Mouse (Mus musculus) erythroblast, embryonic 14.5 days (primary cell): Measurements from ENCODE around the gene Tenm2. TPM values are rescaled to one million over a fixed set of nuclear protein-coding genes. Genes with fewer than 3 reads are reported as not detected.

Experiments used
- H3K27me3 ChIP-seq: 2 replicates; pipeline ENCODE4 v1.6.1; 2012; ENCODE audit warnings: inconsistent platforms; ENCODE audit not compliant: control insufficient read depth
- H3K36me3 ChIP-seq: 2 replicates; pipeline ENCODE4 v1.6.1; 2012; ENCODE audit warnings: mild to moderate bottlenecking, inconsistent platforms; ENCODE audit not compliant: control insufficient read depth
- H3K4me1 ChIP-seq: 2 replicates; pipeline ENCODE4 v1.6.1; 2012; ENCODE audit warnings: inconsistent platforms; ENCODE audit not compliant: control insufficient read depth
- H3K4me3 ChIP-seq: replicated peaks from 2 replicates; pipeline ENCODE3; 2012; ENCODE audit warnings: moderate library complexity, mild to moderate bottlenecking, inconsistent platforms
- H3K9me3 ChIP-seq: 2 replicates; pipeline ENCODE4 v1.6.1; 2012; ENCODE audit warnings: low read length, inconsistent platforms, mixed read lengths; ENCODE audit not compliant: control insufficient read depth
- GATA1 ChIP-seq: IDR thresholded peaks from 2 replicates; pipeline ENCODE4 v1.6.1; 2012; ENCODE audit warnings: low read length, inconsistent platforms, mixed read lengths
- TAL1 ChIP-seq: IDR thresholded peaks from 3 replicates; pipeline ENCODE4 v1.6.1; 2012; ENCODE audit warnings: low read length, inconsistent platforms, mixed read lengths
- polyA plus RNA-seq: library from polyadenylated mRNA; stranded (reverse); fragments of >175 nt; gene quantifications from 2 replicates; pipeline ENCODE4 v1.2.3, GENCODE M21; 2012

Gene Tenm2
- polyA plus RNA-seq, 1 experiment: under 0.01 TPM

DNA sequence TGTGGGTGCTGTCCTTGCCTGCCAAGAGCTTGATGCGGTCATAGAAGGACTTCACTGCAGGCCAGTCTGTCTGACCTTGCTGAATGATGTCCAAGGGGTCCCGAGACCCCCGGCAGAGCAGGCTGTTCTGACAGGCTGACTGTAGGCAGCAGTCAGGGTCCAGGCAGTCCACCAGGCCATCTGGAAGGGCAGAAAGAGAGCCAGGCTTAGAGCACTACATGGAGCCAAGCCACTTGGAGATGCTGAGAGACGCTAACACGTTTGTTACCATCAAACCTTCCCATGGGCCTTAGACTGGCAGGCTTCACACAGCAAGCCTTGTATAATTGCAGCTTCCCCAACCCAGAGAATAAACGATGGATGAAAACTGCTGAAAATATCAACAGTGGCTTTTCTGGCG, 1157.4 kb downstream of the Tenm2 start:
- Histone ChIP-seq H3K36me3 (no peaks in the 10 kb centered on the region), H3K27me3 (no peaks in the 10 kb centered on the region), H3K4me3 (no peak overlapping the region), H3K9me3 (no peaks in the 10 kb centered on the region), H3K4me1 (no peaks in the 10 kb centered on the region)
- TF ChIP-seq TAL1 (no peak), GATA1 (no peak)

GRCm38 (mm10) chr11:36074015-36074567, 1161.7 kb downstream of the Tenm2 start:
- Histone ChIP-seq H3K4me3 (no peak overlapping the region), H3K4me1 (no peaks in the 10 kb centered on the region), H3K36me3 (no peaks in the 10 kb centered on the region), H3K9me3 (no peaks in the 10 kb centered on the region), H3K27me3 (no peaks in the 10 kb centered on the region)
- TF ChIP-seq GATA1: no peak
- no peak for TF ChIP-seq TAL1

- H3K4me1 ChIP-seq: no peaks in the 10 kb centered on the region
- no peaks in the 10 kb centered on the region for H3K9me3 ChIP-seq
- TF ChIP-seq TAL1 (no peak), GATA1 (no peak)
- H3K4me3 ChIP-seq: no peak overlapping the region
- H3K36me3 ChIP-seq: no peaks in the 10 kb centered on the region
- no peaks in the 10 kb centered on the region for H3K27me3 ChIP-seq
These were observed 1162.5 kb downstream of the Tenm2 start for GRCm38 (mm10) chr11:36073074-36073818.

DNA sequence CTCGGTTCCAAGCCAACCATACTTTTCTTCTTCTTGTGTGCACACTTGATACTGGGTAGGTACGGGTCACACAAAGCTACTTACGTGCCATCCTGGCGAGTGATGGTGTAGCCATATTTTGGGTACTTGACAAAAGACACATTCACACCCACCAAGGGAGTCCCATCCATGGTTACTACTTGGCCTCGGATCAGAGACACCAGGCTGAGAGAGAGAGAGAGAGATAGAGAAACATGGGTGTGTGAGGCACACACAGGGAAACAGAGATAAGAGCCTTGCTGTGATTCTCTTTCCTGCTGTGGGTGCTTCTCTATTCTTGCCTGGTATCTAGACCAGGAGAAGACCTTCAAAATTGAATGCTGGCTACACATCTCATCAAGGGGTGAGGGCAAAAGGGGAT, 1163.1 kb downstream of the Tenm2 start:
- no peaks in the 10 kb centered on the region for H3K36me3 ChIP-seq
- TF ChIP-seq TAL1 (no peak), GATA1 (no peak)
- no peak overlapping the region for H3K4me3 ChIP-seq
- no peaks in the 10 kb centered on the region for H3K27me3 ChIP-seq
- no peaks in the 10 kb centered on the region for H3K9me3 ChIP-seq
- no peaks in the 10 kb centered on the region for H3K4me1 ChIP-seq

- Histone ChIP-seq H3K9me3 (no peaks in the 10 kb centered on the region), H3K36me3 (no peaks in the 10 kb centered on the region), H3K27me3 (no peaks in the 10 kb centered on the region), H3K4me3 (no peak overlapping the region), H3K4me1 (no peaks in the 10 kb centered on the region)
- TF ChIP-seq TAL1: no peak
- no peak for TF ChIP-seq GATA1
These were observed 1163.7 kb downstream of the Tenm2 start for GRCm38 (mm10) chr11:36072038-36072437.

DNA sequence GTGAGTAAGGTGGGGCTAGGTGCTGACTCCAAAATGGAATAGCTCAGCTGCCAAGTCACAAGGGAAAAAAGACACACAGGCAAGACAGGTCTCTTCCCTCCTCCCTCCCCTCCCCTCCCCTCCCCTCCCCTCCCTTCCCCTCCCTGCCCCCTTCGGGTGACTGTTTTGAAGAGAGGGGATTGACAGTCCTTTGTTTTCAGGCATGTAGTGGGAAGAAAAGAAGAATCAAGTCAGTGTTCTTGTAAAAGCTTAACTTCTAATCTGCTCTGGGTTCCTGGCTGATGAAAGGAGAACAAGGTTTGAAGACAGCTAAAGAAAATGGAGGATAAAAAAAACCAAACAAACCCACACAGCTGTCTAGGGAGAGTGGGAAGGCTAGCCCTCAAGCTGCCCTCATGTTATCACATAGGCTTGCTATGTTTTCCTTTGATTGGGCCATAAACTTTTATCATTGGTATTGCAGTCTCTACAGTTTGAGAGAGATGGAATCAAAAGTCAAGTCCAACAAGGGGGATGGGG, 1176.4 kb downstream of the Tenm2 start:
- Histone ChIP-seq H3K36me3 (no peaks in the 10 kb centered on the region), H3K9me3 (no peaks in the 10 kb centered on the region), H3K4me3 (no peak overlapping the region), H3K27me3 (no peaks in the 10 kb centered on the region), H3K4me1 (no peaks in the 10 kb centered on the region)
- TF ChIP-seq TAL1 (no peak), GATA1 (no peak)

- no peaks in the 10 kb centered on the region for H3K27me3 ChIP-seq
- TF ChIP-seq TAL1 (no peak), GATA1 (no peak)
- H3K9me3 ChIP-seq: no peaks in the 10 kb centered on the region
- no peaks in the 10 kb centered on the region for H3K36me3 ChIP-seq
- no peaks in the 10 kb centered on the region for H3K4me1 ChIP-seq
- H3K4me3 ChIP-seq: no peak overlapping the region
These were observed 1179.2 kb downstream of the Tenm2 start for GRCm38 (mm10) chr11:36056525-36056924.

- H3K4me1 ChIP-seq: no peaks in the 10 kb centered on the region
- no peaks in the 10 kb centered on the region for H3K36me3 ChIP-seq
- H3K27me3 ChIP-seq: no peaks in the 10 kb centered on the region
- TF ChIP-seq TAL1 (no peak), GATA1 (no peak)
- H3K9me3 ChIP-seq: no peaks in the 10 kb centered on the region
- H3K4me3 ChIP-seq: no peak overlapping the region
These were observed 1181.4 kb downstream of the Tenm2 start for GRCm38 (mm10) chr11:36054323-36054722.

- no peaks in the 10 kb centered on the region for H3K9me3 ChIP-seq
- TF ChIP-seq TAL1 (no peak), GATA1 (no peak)
These were observed 1182.3 kb downstream of the Tenm2 start for GRCm38 (mm10) chr11:36053457-36053856.

DNA sequence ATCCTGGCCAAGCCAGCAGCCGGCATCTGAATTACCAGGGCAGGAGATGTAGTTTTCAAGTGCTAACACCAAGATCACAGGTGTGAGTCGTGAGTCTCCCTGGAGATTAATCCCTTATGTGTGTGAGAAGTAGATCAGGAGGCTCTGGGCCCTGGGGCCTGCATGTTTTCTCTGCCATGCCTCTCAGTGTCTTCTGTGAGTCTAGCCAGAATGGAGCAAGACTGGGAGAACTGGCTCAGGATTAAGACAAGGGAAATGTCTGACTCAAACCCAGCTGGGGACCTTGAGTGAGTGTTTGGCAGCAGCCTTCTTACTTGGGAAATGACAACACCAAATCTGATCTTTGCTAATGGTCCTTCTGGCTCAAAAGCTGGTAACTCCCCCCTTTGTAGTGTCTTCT, 1183.2 kb downstream of the Tenm2 start:
- Histone ChIP-seq H3K4me1 (no peaks in the 10 kb centered on the region), H3K27me3 (no peaks in the 10 kb centered on the region), H3K9me3 (no peaks in the 10 kb centered on the region), H3K36me3 (no peaks in the 10 kb centered on the region), H3K4me3 (no peak overlapping the region)
- TF ChIP-seq TAL1: no peak
- TF ChIP-seq GATA1: no peak

More at GRCm38 (mm10) chr11:36053457-36053856, 1182.3 kb downstream of the Tenm2 start:
- Histone ChIP-seq H3K36me3 (no peaks in the 10 kb centered on the region), H3K4me1 (no peaks in the 10 kb centered on the region), H3K4me3 (no peak overlapping the region), H3K27me3 (no peaks in the 10 kb centered on the region)
